Mouse (Mus musculus) heart, embryonic 16.5 days (tissue): Measurements from ENCODE around the gene Hsd17b11. TPM values are rescaled to one million over a fixed set of nuclear protein-coding genes. Genes with fewer than 3 reads are reported as not detected.
"Not testable (repeated sequence)": the region's sequence is repeated elsewhere in the genome, so short reads cannot be mapped to it uniquely, and the experiment has no call there.

Experiments used
- ATAC-seq: fragments of 200-750 bp; cut with Nextera tagmentation; replicated peaks from 2 replicates; pipeline ENCODE4 v1.8.0; 2017; ENCODE audit warnings: moderate number of reproducible peaks; ENCODE audit not compliant: insufficient read depth, low FRiP score; ENCODE audit errors: extremely low read depth
- H3K27ac ChIP-seq: fragments of 300-500 bp; sonication (generic); 2 replicates; pipeline ENCODE4 v1.5.1; 2014; ENCODE audit warnings: mild to moderate bottlenecking, low read length, control low read depth, moderate library complexity
- H3K27me3 ChIP-seq: fragments of 300-500 bp; sonication (generic); 2 replicates; pipeline ENCODE4 v1.6.1; 2014; ENCODE audit warnings: low read length, mixed read lengths; ENCODE audit not compliant: control insufficient read depth, insufficient read depth
- H3K36me3 ChIP-seq: fragments of 300-500 bp; sonication (generic); 2 replicates; pipeline ENCODE4 v1.6.1; 2014; ENCODE audit not compliant: control insufficient read depth, insufficient read depth
- H3K4me1 ChIP-seq: fragments of 300-500 bp; sonication (generic); 2 replicates; pipeline ENCODE4 v1.6.1; 2014; ENCODE audit warnings: low read length, mixed read lengths; ENCODE audit not compliant: control insufficient read depth, insufficient read depth
- H3K4me2 ChIP-seq: fragments of 300-500 bp; sonication (generic); 2 replicates; pipeline ENCODE4 v1.6.1; 2014; ENCODE audit warnings: low read depth, mild to moderate bottlenecking, control low read depth, low read length
- H3K4me3 ChIP-seq: fragments of 300-500 bp; sonication (generic); 2 replicates; pipeline ENCODE4 v1.5.1; 2014; ENCODE audit warnings: mild to moderate bottlenecking, control low read depth, low read length
- H3K9ac ChIP-seq: fragments of 300-500 bp; sonication (generic); 2 replicates; pipeline ENCODE4 v1.6.1; 2014; ENCODE audit warnings: low read length, control low read depth
- H3K9me3 ChIP-seq: fragments of 300-500 bp; sonication (generic); replicated peaks from 2 replicates; pipeline ENCODE4 v1.6.1; 2016; ENCODE audit warnings: low read length; ENCODE audit not compliant: control insufficient read depth
- WGBS: fragments of 180-500 bp; shearing (Covaris S2); extraction: QIAGEN DNeasy Blood & Tissue Kit; methylation state at CpG from one replicate; pipeline ENCODE4 v1.1.7; 2014; 5-methylcytosine and 5-hydroxymethylcytosine counted together
- polyA plus RNA-seq: library from polyadenylated mRNA; unstranded; fragments of >200 nt; fragmentation: Nextera tagmentation; extraction: Ambion mirVana; gene quantifications from 2 replicates; pipeline ENCODE4 v1.2.1, GENCODE M21; 2015

The Hsd17b11 gene
- polyA plus RNA-seq, 1 experiment from 2014 or later: 3.3 TPM

DNA sequence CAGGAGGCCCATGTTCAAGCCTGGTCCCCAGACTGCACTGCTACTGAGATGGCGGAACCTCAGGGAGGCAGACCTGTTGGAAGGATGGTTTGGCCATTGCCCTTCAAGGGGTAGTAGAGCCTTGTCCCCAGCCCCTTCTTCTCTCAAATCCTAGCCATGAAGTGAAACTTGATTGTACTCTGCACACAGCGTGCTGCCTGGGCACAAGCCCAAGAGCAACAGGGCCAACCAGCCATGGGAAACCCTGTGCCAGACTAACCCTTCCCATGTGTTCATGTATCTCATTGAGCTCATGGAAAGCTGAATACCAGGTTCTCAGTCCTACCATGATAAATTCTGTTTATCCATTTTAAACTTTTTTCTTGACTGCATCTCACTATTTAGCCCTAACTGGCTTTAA lies 21.2 kb upstream of the Hsd17b11 start:
- no peaks in the 10 kb centered on the region for H3K27me3 ChIP-seq
- no peak for ATAC-seq
- H3K4me3 ChIP-seq: no peak overlapping the region
- no peak overlapping the region for H3K9ac ChIP-seq
- no peaks in the 10 kb centered on the region for H3K36me3 ChIP-seq
- peaks cover 10% of the 10 kb centered on the region for H3K4me1 ChIP-seq
- no peak overlapping the region for H3K4me2 ChIP-seq
- no peaks in the 10 kb centered on the region for H3K9me3 ChIP-seq
- H3K27ac ChIP-seq: no peak overlapping the region
- 72% methylated on average over 2 of the region's 2 CpGs for WGBS

DNA sequence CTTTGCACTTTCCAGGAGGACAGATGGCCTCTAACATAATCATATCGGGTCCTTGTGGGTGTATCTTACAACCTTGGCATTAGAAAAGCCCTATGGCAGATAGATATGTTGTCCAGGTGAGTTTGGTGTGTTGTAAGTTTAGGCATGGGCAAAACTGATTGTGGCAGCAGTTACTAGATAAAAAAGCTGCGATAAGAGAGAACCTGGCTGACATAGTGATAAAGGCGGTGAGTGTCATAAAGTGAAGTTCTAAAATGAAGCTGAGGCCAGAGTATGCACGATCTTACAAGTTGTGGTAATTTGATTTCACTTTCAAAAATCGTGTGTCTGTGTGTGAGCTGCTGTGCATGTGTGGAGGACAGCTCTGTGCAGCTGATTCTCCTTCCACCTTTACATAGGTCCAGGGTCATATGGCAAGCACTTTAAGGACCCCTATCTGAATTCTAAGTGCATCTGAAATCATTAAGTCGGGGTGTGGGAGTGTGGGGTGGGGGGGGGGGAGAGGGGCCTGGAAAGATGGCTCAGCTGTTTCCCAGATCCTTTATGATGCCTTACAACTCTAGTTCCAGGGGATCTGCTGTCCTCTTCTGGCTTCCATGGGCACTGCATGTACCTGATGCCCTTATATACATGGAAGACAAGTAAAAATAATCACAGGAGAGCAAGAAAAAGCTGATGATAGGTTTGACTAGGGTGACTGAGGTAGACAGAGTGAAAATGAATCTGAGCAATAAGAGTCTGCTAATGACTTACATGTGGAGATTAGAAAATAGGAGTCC lies 17.6 kb upstream of the Hsd17b11 start:
- H3K4me3 ChIP-seq: no peak overlapping the region
- ATAC-seq: peak; percentile 28; the same call in 1 of the 2 replicates
- H3K27me3 ChIP-seq: no peaks in the 10 kb centered on the region
- no peaks in the 10 kb centered on the region for H3K36me3 ChIP-seq
- H3K9me3 ChIP-seq: no peaks in the 10 kb centered on the region
- H3K9ac ChIP-seq: no peak overlapping the region
- WGBS: 57% methylated on average over 6 of the region's 6 CpGs
- no peak overlapping the region for H3K4me2 ChIP-seq
- no peak overlapping the region for H3K27ac ChIP-seq
- H3K4me1 ChIP-seq: no peaks in the 10 kb centered on the region

DNA sequence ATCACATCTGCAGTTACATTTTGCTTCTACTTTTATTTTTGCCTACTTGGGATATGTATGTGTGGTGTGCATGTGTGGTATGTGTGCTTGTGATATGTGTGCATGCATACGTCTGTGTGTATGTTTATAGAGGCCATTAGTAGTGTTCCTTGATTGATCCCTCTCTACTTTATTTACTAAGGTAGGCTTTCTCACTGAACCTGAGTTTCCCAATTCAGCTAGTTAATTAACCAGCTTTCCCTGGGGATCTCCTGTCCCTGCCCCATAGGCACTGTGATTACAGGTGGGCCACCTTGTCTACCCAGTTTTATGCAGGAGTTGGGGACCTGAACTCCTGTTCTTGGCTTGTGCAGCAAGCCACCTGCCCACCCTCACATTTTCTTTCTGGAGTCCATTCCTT lies 15.0 kb upstream of the Hsd17b11 start:
- H3K9ac ChIP-seq: no peak overlapping the region
- H3K4me1 ChIP-seq: no peaks in the 10 kb centered on the region
- H3K27ac ChIP-seq: no peak overlapping the region
- H3K9me3 ChIP-seq: no peaks in the 10 kb centered on the region
- no peaks in the 10 kb centered on the region for H3K36me3 ChIP-seq
- no peak for ATAC-seq
- H3K27me3 ChIP-seq: no peaks in the 10 kb centered on the region
- H3K4me2 ChIP-seq: no peak overlapping the region
- no peak overlapping the region for H3K4me3 ChIP-seq
- WGBS: 82% methylated on average over 1 of the region's 1 CpGs

DNA sequence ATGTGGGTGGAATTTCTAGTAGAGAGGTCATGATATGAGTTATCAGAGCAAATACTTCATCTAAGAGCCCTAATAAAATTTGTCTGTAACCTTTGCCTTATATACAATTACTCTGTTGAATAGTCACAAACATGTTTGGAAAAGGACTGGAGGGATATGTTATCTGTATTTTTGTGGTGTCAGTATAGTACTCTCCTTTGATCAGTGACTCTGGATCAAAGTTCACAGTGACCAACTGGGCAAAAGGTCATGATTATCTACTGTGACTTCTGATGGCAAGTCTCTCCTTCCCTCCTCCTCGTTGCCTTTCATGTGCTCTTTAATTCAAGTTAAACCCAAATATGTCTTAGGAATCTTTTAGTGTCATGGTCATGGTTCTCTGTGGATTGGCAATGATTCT lies 14.1 kb upstream of the Hsd17b11 start:
- Histone ChIP-seq H3K9me3 (no peaks in the 10 kb centered on the region), H3K9ac (no peak overlapping the region), H3K27me3 (no peaks in the 10 kb centered on the region), H3K27ac (no peak overlapping the region), H3K4me1 (no peaks in the 10 kb centered on the region), H3K4me2 (no peak overlapping the region), H3K4me3 (no peak overlapping the region), H3K36me3 (no peaks in the 10 kb centered on the region)
- WGBS: 26% methylated on average over 1 of the region's 1 CpGs
- no peak for ATAC-seq

DNA sequence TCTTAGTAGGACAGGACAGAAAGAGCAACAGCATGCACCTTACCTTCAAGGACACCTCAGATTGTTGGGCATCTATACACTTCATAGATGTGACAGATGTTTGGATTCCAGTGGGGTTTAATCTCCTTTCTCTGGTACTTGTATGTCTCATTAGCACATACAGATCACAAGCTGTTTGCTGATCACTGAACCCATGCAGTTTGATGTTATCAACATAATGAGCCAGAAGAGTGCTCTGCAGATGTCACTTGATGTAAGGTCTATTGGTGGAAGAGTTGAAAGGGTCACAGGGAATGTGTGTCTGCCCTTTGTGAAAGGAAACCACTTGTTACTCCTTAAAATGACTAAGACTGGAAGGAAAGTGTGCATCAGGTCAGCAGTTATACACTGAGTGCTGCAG lies 13.3 kb upstream of the Hsd17b11 start:
- no peaks in the 10 kb centered on the region for H3K27me3 ChIP-seq
- H3K27ac ChIP-seq: no peak overlapping the region
- H3K4me1 ChIP-seq: no peaks in the 10 kb centered on the region
- H3K36me3 ChIP-seq: no peaks in the 10 kb centered on the region
- no peak overlapping the region for H3K9ac ChIP-seq
- no peaks in the 10 kb centered on the region for H3K9me3 ChIP-seq
- H3K4me2 ChIP-seq: no peak overlapping the region
- ATAC-seq: no peak
- no peak overlapping the region for H3K4me3 ChIP-seq

DNA sequence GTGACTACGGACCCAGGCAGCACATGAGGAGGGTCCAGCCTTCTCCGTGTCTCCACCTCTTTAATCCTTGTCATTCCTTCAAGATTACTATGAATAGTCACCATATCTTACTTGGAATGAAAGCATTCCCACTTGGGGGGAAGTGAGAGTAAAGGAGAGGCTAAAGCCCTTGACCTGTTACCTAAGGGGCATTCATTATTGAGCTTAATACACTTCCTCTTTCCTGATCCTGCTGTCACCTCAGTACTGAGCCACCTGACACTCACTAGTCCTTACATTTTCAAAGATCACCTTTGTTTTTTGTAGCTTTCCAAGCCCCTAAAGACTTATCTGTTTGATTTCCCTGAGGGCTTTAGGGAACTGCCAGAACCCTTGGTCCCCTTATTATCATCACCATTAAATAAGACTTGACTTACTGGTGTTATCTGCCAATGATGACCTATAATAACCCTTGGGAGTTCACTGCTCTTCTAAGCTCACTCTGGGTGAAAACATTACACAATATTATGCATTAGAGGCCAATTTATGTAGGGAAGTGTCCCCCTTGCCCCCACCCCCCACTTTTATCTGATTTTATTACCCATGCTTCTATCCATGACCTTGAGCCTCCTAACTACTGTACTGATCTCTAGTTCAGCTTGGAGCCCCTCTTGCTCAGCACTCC lies 10.8 kb upstream of the Hsd17b11 start:
- no peak overlapping the region for H3K9ac ChIP-seq
- ATAC-seq: no peak
- H3K27ac ChIP-seq: no peak overlapping the region
- no peak overlapping the region for H3K4me3 ChIP-seq
- no peaks in the 10 kb centered on the region for H3K9me3 ChIP-seq
- H3K27me3 ChIP-seq: no peaks in the 10 kb centered on the region
- no peaks in the 10 kb centered on the region for H3K36me3 ChIP-seq
- H3K4me1 ChIP-seq: no peaks in the 10 kb centered on the region
- 66% methylated on average over 2 of the region's 2 CpGs for WGBS
- H3K4me2 ChIP-seq: no peak overlapping the region

DNA sequence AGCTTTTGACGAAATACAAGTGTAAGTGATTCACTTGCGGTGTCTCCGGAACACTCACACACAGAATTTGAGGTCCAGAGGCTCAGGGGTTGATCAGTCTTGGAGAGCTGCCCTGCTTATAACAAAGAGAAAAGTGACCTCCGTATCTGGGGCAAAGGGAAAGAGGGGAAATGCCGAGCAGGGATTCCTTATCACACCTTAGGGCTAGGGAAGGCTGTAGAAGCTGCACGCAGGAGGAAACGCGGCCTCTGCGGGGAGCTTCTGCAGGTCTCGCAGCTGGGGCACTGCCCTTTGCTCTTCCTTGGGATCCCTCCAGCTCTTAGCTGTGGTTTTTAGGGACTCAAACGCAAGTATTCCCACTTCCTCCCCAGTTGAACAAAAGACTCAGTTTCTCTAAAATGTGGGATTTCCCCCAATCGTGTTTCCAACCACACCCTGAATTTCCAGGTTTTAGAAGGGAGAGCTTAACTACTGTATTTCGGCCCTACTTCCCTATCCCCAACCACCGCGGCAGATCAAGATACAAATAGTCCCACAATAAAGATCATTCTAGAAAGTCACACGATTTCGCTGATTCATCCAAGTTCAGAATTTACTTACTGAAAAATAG lies 3.6 kb upstream of the Hsd17b11 start:
- Histone ChIP-seq H3K36me3 (no peaks in the 10 kb centered on the region), H3K9me3 (no peaks in the 10 kb centered on the region), H3K9ac (peak overlapping the region; percentile 52), H3K4me3 (no peak overlapping the region; the same call in 1 of the 2 replicates), H3K4me2 (peak overlapping the region; percentile 42), H3K27me3 (no peaks in the 10 kb centered on the region), H3K4me1 (peaks cover 20% of the 10 kb centered on the region), H3K27ac (no peak overlapping the region)
- ATAC-seq: no peak
- WGBS: 41% methylated on average over 17 of the region's 17 CpGs

DNA sequence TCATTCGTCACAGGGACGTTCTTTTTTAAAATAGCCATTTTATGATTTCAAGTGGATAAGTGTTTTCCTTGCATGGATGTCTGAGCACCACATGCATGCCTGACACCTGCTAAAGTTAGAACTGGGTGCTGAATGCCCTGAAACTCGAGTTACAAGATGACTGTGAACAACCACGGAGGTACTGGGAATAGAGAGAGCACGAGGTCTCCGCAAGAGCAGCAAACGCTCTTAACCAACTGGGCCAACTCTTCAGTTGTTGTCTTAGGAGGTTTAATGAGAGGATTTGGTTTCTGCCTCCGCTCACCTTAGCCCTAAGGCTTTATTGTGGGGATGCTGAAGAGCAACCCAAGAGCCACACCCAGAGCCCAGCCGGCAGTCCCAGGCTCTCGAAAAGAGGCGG lies 3.0 kb upstream of the Hsd17b11 start:
- Histone ChIP-seq H3K9ac (no peak overlapping the region), H3K27me3 (no peaks in the 10 kb centered on the region), H3K27ac (no peak overlapping the region), H3K36me3 (no peaks in the 10 kb centered on the region), H3K4me2 (peak overlapping the region; percentile 42), H3K4me3 (no peak overlapping the region), H3K9me3 (no peaks in the 10 kb centered on the region), H3K4me1 (peaks cover 25% of the 10 kb centered on the region)
- ATAC-seq: no peak
- 52% methylated on average over 11 of the region's 11 CpGs for WGBS

DNA sequence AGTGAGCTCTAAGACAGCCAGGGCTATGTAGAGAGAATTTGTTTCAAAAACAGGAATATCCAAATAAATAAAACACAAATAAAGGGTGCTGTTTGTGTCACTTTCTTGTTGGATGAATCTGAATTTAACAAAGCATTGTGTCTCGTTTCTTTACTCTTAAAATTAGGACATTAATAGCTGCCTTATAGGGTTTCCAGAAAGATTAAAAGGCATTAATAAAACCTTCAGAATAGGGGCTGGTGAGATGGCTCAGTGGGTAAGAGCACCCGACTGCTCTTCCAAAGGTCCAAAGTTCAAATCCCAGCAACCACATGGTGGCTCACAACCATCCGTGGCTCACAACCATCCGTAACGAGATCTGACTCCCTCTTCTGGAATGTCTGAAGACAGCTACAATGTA lies 2.5 kb upstream of the Hsd17b11 start:
- H3K27ac ChIP-seq, H3K9me3 ChIP-seq, H3K27me3 ChIP-seq, H3K4me3 ChIP-seq, H3K9ac ChIP-seq, ATAC-seq, H3K36me3 ChIP-seq, H3K4me2 ChIP-seq: not testable (repeated sequence)
- 82% methylated on average over 5 of the region's 5 CpGs for WGBS
- H3K4me1 ChIP-seq: peaks cover 28% of the 10 kb centered on the region
